Mouse (Mus musculus): ENCODE results near the gene Cacna1a.

Gene Cacna1a

DNA sequence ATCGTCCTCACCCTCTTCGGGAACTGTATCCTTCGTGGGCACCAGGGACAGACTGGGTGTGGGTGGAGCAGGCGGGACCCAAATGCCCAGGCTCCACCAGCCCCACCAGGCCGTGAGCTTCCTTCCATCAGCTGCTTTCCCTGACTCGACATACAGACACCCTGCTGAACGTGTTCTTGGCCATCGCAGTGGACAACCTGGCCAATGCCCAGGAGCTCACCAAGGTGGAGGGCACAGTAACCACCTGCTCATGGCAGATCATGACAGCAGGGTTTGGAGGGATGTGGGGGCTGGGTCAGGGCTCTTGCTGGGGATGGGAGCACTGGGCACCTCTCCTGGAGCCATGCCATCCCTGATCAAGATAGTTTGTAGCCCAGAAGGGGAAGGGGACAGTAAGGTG lies 164.9 kb downstream of the Cacna1a start:
- DNase-seq, result no peak

GRCm38 (mm10) chr8:84553617-84554016 lies 165.4 kb downstream of the Cacna1a start:
- DNase-seq, result no peak

- peak; percentile 64 to 68 for DNase-seq
Measured at GRCm38 (mm10) chr8:84554301-84555027, 166.2 kb downstream of the Cacna1a start.

DNA sequence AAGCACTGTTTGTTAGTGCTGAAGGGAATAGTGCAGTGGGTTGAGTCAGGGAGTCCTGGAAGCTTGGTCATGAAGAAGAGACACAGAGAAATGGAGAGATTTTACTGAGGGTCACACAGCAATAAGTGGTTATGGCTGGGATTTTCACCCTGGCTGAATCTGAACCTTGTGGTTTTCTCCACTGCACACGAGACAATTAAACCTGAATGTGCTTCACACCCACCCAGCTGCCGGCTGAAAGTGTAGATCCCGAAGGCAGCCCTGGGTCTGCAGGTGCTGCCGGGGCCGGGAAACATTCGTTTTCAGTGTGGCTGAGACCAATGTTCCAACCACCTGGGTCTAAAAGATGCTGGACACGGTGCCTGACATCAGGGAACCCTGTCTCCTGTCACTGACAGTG lies 167.0 kb downstream of the Cacna1a start:
- no peak for DNase-seq

GRCm38 (mm10) chr8:84557936-84558335 lies 169.7 kb downstream of the Cacna1a start:
- no peak for DNase-seq

DNA sequence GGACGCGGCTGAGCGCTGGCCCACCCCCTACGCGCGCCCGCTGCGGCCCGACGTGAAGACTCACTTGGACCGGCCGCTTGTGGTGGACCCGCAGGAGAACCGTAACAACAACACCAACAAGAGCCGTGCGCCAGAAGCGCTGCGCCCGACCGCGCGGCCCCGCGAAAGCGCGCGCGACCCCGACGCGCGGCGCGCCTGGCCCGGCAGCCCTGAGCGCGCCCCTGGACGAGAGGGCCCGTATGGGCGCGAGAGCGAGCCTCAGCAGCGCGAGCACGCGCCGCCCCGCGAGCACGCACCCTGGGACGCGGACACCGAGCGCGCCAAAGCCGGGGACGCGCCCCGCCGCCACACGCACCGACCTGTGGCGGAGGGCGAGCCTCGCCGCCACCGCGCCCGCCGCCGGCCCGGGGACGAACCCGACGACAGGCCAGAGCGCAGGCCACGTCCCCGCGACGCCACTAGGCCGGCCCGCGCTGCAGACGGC lies 170.9 kb downstream of the Cacna1a start:
- DNase-seq, result peak in 1 of 2 experiments; percentile 52

- DNase-seq, result no peak
Measured at GRCm38 (mm10) chr8:84561698-84562097, 173.5 kb downstream of the Cacna1a start.

DNA sequence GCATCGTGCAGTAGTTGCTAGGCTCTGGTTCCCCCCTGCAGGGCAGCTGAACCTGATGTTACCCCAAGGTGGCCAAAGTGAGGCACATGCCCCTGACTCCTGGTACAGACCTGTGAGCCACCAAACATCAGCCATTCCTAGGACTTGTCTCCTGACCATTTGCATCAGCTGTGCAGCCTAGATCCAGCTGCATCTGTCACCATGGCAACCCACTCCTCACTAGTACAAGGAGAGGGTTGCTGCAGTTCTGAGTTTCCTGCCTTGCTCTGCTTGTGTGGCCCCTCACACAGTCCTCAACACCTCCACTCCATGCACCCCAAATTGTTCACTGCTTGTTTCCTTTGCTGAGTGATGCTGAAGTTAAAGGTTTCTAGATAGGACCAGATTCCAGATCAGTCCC lies 175.8 kb downstream of the Cacna1a start:
- DNase-seq, result no peak

DNA sequence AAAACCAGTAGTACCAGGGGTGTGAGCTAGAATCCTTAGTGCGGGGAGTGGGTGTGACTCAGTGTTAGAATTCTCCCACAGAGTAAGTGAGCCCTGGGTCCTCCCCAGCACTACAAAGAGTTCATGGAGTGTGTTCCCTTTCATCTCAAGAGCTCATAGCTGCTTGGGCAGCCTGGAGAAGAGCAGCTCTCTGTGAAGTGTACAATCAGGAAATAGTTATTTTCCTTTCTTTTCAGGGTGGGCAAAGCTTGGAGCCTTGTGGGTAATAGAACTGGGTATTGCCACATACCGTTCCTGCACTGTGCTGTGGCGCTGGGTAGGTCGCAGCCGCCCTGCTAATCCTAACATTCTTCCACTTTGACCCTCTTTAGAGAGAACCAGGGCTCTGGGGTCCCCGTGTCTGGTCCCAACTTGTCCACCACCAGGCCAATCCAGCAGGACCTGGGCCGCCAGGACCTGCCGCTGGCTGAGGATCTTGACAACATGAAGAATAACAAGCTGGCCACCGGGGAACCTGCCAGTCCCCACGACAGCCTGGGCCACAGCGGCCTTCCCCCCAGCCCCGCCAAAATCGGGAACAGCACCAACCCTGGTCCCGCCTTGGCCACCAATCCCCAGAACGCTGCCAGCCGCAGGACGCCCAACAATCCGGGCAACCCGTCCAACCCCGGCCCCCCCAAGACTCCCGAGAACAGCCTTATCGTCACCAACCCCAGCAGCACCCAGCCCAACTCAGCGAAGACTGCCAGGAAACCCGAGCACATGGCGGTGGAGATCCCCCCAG lies 177.5 kb downstream of the Cacna1a start:
- peak in 1 of 2 experiments; percentile 50 for DNase-seq

GRCm38 (mm10) chr8:84566816-84567413 lies 178.7 kb downstream of the Cacna1a start:
- no peak for DNase-seq

GRCm38 (mm10) chr8:84567541-84567940 lies 179.3 kb downstream of the Cacna1a start:
- peak; percentile 62 to 70 for DNase-seq

GRCm38 (mm10) chr8:84568737-84569136 lies 180.5 kb downstream of the Cacna1a start:
- no peak for DNase-seq

- peak in 1 of 2 experiments; percentile 6 for DNase-seq
Measured at GRCm38 (mm10) chr8:84569921-84570673, 181.9 kb downstream of the Cacna1a start.

GRCm38 (mm10) chr8:84577432-84577831 lies 189.2 kb downstream of the Cacna1a start:
- no peak for DNase-seq

DNA sequence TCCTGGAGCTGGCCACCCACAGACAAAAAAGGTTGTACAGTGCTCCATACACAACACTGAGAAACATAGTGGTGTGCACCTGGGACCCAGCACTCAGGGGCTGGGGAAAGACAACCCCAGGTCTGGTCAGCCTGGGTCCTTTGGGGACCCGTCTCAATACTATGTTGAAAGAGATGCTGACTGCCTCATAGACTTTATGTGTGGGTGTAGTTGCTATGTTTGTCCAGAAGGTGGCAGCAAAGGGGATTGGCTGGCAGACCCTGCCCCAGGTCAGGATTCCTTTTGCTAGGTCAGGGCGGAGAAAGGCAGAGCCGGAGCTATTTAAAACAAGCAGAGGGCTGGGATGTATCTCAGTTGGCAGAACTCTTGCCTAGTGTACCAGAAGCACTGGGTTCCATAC lies 191.4 kb downstream of the Cacna1a start:
- peak in 1 of 2 experiments; percentile 53 for DNase-seq

- peak in 1 of 2 experiments; percentile 14 for DNase-seq
Measured at GRCm38 (mm10) chr8:84585311-84585710, 197.1 kb downstream of the Cacna1a start.

GRCm38 (mm10) chr8:84586221-84586620 lies 198.0 kb downstream of the Cacna1a start:
- DNase-seq, result no peak

DNA sequence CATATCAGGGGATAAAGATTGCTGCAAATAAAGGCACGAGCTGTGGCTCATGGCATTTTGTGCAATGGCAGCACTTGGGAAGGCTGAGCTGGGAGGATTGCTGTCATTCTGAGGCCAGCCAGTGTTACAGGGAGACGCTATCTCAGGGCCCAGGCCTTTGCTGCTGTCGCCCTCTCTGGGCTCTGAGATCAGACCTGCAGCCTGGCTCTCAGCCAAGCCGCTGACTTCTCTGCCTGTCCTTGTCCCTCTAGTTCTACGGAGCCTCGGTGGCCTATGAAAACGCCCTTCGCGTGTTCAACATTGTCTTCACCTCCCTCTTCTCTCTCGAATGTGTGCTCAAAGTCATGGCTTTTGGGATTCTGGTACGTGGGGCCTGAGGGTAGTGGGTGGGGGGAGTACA lies 200.3 kb downstream of the Cacna1a start:
- no peak for DNase-seq

- DNase-seq, result peak; percentile 70 to 85
Measured at GRCm38 (mm10) chr8:84592015-84592662, 203.9 kb downstream of the Cacna1a start.

- no peak for DNase-seq
Measured at GRCm38 (mm10) chr8:84593143-84593542, 204.9 kb downstream of the Cacna1a start.

DNA sequence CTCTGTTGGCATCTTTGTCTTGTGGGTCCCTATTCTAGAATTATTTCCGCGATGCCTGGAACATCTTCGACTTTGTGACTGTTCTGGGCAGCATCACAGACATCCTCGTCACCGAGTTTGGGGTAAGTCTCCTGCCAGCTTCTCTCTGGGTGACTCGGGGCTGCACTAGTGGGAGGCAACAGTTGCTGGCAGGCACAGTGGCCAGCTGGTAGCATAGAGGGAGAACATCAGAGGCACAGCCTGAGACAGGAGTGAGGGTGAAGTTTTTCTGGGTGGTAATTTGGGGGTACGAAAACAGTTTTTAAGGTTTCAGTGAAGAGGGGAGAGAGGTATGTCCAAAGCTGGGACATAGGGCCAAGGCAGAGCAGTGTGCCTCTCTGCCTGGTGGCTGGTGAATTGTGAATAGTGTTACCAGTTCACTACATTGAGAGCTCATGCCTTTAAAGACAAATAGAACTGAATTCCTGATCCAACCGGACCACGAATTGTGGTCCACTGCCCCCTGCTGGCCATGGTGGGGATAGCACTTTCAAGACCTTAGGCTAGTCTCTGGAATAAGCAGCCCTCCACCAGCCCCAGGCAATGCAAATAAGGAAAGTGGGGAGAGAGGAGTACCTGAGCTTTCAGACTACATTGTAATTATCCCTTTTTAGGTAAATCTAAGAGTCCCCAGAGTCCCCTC lies 206.0 kb downstream of the Cacna1a start:
- DNase-seq, result peak; percentile 65 to 82

- DNase-seq, result peak in 1 of 2 experiments; percentile 68
Measured at GRCm38 (mm10) chr8:84595648-84596047, 207.4 kb downstream of the Cacna1a start.
